Mouse (Mus musculus) cerebellum, postnatal 10 days (tissue): ENCODE results near the gene Glyatl3.

ENCODE experiments used
- DNase-seq, 2 experiments: peaks; one replicate each; pipeline ENCODE4 v3.0.0; 2021; ENCODE audit warnings: mixed read lengths in 2 of 2

Gene Glyatl3

DNA sequence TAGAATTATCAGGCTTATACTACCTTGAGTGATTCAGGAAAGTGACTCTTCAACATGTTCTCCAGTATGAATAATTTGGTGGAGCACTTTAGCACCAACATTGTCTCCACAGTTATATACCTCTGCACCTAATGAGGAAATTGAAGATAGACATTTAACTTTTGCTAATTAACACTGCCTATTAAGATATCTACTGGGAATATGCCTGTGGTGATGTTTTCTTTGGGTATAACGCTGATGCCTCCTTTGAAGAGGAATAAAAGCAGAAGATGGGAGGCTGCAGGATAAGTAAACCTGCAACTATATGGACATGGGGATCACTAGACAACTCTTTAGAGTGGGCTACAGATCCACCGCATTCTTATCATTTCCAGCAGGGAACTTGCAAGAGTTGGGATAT lies at the start of gene Glyatl3:
Glyatl3 (minus strand) TSS at position 101 of the 400 bp plus-strand sequence.
- no peak for DNase-seq

DNA sequence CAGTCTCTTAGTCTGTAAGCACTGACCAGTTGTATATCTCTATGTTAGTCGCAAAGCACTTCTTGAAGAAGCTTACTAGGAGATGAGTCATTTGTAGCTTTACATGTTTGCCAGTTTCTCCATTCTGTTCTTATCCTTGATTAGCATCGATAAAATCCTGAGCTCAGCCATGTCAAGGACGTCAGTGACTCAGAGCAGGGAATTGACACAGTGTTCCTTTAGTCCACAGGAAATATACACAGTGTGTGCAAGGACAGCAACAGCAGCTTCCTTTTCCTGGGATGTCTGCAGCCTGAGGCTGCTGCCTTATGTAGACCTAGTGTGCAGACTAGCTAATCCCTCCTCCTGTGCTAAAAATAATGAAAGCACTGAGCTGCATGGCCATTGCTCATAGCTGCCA lies 34.4 kb upstream of the Glyatl3 start:
- DNase-seq = no peak

DNA sequence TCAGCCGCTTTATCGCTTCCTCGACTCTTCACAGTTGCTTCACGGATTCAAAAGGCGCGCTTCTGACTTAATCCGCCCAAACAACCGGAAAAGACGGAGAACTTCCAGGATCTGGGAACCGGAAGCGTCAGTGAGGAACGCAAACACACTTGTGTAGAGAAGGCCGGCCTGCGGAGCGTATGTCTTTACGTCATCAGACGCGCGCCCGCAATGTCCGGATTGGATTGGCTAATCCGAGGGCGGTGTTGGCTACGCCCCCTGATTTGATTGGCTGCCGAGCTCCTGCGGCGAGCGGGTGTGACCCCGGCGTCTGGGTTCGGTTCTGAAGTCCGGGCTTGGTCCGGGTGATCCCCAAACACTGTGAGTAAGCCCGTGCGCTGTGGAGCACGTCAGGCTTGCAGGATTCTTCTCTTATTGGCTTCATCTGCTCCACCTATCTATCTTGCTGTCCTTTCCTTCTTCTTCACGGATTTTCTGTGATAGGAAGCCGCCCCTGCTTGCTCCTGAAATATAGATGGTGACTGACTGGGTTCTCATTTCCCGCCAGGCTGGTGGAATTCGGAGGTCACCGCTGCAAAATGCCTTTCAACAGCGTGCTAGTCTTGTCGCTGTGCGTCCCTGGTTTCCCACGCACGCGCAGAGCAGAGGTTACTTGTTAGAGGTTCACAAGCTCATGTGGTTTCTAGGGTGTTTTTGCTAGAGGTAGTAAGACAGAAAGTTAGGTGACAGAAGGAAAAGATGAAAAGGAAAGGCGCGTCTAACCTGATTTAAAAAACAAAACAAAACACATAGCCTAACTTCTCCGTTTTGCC lies 20.5 kb upstream of the Glyatl3 start, which contains the start of the genes Mut and Cenpq:
Mut (plus strand) TSS at position 266 of the 812 bp plus-strand sequence.
Cenpq (minus strand) TSS at position 628 of the 812 bp plus-strand sequence.
- DNase-seq = peak; percentile 99 to 100

DNA sequence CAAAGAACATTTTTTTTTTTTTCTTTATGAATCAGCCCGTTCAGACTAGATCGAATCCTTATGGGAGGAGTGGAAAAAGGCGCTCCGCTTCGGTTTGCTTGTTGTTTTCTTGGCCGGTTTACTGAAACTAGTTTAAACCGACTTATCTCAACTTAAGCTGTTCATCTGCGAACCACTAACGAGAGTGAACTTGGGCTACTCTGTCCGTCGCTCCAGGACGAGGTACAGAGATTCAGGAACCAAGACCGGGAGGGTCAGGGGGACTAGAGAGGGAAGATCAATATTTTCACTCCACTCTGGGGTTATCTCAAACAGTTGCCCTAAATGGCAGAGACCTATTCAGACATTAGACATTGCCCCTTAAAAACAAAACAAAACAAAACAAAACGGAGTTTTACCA lies 19.8 kb upstream of the Glyatl3 start:
- DNase-seq = no peak

DNA sequence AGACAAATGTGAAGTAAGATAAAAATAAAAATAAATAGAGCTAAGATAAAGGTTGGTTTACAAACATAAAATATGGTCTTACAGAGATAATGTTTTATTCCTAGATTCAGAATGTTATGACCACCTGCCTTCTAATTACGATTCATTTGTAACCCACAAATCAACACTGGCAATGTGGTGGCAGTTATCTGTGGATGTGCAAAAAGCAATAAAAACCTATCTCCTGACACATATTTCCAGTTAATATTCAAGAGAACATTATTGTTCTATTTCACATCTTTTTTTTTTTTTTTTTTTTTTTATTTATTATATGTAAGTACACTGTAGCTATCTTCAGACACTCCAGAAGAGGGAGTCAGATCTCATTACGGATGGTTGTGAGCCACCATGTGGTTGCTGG lies 1.3 kb upstream of the Glyatl3 start:
- no peak for DNase-seq

DNA sequence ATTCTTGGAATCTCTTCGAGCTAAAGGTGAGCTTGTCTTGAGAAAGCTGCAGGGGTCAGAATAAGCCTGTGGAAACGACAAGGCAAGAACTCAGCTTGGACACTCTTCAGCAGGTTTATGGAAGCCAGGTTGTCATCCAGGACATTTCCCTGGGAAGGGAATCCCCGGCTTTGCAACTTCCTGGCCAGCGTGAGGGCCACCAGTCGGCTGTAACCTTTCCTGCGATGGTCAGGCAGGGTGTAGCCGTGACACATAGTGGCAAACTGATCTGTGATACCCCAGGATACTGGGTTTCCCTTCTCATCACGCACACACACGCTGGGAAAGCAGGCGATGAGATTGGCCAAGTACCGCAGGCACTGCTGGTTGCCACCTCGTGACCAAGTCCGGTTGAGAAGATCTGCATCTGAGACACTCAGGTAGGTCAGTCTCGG lies 9.4 kb downstream of the Glyatl3 start:
- DNase-seq = peak; percentile 71 to 74

DNA sequence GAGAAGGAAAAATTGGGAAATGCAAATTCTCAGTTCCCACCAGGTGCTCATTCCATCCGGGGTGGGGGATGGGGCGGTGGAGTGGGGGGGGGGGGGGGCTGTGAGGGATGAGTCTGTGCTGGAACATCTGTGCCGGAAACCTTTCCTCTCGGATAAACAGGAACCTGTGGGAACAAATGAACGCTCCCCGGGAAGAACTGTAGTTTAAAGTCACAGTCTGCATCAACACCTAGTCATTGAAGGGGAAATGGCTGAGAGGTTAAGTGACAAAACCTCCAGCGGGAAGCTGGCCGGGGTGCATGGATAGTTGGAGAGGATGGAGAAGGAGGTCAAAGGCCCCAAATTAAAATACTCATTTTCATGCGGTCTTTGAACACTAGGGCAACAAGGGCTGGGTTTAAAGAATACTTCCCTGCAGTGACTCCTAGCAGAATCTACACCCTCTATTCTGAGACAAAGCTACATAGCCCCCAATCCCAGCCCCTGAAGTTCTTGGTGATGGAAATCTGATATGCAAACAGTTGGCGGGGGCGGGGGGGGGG lies 10.0 kb downstream of the Glyatl3 start:
- DNase-seq = peak; percentile 29 to 46

DNA sequence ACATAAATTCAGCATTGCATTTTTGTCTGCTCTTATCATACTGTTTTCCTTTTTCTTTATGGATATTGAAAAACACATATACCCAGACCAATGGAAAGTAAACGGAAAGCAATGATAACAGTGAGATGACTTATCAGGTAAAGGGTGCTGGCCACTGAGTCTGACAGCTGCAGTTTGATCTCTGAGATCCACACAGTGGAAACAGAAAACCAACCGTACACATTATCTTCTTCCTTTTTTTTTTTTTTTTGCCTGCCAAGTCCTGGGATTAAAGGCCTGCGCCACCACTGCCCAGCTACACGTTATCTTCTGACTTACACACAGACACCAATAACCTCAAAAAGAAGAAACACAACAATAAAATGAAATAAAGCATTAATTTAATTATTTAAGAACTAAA lies 10.8 kb downstream of the Glyatl3 start:
- DNase-seq = peak in 1 of 2 experiments; percentile 6

DNA sequence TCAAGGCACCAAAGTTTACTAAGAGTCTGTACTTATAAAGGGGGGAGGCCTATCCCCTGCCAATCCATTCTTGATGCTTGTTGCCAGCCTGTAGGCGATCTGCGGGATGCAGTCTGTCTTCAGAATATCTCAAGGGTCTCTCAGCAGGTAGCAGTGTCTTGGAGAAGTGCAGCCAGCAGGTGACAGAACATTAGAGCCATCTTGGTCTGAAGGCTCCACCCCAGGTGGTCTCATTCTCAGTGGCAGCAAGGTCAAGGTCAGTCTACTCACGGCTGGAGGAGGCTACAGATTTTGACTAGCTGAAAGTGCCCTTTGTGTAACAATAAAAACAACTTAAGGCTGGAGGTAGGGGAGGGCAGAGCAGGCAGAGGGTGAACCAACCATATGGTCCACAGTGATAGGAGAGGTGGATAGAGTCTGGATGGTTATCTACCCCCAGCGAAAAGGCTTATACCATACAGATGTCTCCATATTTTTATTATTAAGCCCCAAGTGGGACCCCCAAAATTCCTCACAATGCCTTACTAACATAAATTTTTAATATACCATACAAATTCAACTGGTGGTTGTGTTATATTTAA lies 14.3 kb downstream of the Glyatl3 start:
- no peak for DNase-seq

DNA sequence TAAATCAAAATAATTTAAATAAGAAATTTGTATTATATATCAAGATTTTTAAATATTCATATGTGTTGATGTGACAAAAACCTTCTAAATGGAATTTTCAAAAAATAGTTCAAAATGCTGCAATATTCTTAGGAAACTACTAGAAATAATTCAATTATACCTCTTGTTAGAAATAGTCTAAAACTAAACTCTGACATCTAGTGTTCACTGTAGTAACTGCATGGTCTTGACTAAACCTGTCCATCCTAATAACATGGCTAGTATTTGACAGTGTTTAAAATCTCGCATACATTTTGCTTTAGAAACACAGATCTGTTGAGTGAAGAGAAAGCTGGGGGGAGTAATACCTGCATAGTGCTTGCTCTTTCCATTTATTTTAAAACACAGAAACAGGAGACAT lies 17.3 kb downstream of the Glyatl3 start:
- peak in 1 of 2 experiments; percentile 69 for DNase-seq

DNA sequence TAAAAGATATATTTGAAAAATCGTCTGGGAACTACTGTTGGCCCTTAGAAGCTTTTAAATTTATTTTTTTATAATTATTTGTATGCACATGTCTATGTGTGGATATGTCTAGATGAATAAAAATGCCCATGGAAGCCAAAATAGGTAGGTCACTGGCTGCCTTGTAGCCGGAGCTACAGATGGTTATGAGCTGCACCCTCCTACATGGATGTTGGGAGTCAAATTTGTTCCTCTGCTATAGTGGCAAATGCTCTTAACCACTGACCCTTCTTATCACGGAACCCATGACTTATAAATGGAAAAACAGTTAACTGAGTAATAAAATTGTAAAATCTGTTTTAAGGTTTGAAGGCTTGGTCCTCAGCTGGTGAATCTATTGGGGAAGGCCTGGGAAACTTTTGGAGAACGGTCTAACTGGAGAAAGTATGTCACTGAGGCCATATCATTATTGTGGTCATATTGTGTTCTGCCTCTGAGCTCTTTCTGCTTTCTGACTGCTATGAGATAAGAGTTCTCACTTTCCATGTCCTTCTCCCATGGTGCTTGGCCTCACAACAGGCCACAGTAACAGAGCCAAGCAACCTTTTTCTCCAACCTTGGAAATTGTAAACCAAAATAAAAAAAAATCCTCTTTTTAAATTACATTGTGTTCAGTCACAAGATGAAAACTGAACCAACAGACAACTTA lies 26.2 kb downstream of the Glyatl3 start:
- DNase-seq = no peak

DNA sequence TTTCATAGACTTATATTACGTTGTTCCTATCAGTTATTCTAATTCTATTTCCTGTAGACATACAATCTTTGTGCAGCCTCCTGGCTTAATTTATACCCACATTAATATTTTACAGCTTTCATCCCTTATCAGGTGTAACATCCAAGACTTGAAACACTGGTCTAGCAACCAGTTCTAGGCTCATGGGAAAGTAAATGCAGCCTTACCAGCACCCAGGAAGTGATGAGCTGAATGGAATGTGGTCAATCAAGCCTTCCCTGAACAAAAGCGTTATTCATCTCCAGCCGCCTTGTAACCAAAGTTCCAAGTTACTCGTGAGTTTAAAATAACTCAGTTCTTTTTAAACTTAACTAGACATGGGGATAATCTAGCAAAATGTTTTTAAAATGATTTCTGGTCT lies 29.0 kb downstream of the Glyatl3 start:
- no peak for DNase-seq

DNA sequence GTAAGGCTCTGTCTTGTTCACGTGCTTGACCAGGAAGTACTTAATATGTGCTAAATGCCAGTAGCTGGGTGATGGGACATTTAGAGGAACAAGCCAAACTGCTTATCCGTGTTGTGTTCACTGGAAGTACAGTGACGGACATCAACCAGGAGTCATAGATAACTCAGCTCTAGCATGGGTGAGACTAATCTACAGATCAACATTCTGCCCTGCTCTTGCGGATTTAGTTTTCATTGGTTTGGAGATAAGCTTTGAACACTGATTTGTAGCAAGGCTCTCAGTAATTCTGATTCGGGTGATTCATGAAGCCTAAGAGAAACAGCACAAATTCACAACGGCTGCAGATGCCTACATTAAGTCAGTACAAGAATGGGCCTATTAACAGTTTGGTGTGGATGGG lies 32.0 kb downstream of the Glyatl3 start:
- no peak for DNase-seq

DNA sequence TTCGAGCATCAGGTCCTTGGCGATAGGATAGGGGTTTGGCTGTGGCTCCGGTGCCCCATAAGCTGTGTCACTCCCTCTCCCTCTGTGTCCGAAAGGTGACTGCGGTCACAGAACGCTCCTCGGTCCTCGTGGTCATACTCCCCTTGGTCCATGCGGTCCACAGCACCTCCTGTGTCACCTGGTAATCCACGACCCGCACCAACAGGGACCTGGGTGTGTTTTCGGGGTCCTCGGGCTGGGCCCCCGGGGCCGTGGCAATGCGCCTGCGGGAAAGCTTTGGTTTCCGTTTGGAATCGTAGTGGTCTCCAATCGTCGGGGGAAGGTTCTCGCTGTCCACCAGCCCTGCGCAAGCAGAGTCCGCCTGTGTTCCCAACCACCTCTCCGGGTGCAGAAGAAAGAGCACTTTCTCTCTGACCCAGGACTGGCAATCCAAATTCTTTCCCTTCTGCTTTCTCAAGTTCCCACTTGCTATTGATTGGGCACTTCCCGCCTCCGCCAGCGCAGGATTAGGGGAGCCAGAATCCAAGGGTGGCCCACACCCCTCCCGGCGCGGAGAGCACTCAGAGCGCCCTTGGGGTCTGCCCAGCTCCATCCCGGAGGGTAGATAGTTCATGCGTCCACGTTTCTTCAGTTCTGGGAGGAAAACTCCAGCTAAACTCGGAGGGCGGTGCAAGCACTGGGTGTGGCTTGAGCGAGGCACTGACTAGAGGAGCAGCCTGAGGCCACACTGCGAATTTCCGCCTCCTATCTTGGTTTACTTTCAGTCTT lies 34.0 kb downstream of the Glyatl3 start, which contains the start of gene 9130008F23Rik:
9130008F23Rik (minus strand) TSS at position 636 of the 768 bp plus-strand sequence.
- peak; percentile 39 to 47 for DNase-seq

DNA sequence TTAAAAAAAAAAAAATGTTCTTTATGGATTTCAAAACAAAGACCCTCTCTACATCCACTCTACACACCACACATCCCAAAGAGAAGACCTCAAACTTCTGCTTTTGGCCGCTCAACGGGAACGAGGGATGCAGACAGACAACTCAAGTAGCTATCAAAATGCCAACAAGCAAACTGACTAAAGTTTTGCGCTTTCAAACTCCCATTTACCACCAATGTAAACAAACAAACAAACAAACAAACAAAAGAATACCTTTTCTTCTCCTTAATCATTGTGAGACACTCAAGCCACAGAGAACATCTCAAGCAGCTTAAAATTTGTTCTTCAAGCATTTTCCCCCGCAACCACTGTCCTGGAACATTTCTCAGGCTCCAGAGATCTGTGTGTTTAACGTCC lies 34.6 kb downstream of the Glyatl3 start:
- no peak for DNase-seq

DNA sequence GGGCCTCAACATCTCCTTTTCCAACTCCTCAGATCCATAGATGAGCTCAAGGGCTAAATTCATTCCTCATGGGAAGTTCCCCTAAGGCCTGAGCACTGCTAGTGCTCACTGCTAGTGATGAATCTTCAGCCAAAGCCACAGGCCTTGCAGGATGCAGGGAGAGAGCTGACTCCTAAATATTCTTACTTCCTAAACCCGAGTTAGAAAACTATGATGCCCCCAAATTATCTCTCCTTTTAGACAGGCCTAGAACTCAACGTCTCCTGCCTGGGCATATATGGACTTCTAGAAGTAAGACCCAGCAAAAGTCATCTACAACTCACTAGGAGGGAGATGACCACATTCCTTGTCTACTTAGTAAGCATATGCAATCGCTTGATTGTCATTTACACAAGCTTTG lies 36.4 kb downstream of the Glyatl3 start:
- no peak for DNase-seq

DNA sequence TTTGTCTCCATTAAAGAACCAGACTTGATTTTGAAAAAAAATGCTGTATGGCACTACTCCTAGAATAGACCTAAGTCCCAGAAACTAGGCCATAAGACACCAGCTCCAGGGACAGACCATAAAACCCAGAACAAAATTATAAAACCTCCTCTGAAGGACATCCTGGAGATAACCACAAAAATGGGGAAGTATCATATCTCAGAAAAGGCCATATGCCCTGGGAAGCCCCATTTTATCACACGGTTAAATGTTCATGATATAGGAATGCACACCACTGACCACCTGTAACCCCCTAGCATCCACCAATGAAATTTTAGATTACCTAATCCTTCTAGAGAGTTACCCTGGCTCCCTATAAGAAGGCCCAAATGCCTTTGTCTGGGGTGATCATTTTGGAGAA lies 38.6 kb downstream of the Glyatl3 start:
- DNase-seq = no peak

DNA sequence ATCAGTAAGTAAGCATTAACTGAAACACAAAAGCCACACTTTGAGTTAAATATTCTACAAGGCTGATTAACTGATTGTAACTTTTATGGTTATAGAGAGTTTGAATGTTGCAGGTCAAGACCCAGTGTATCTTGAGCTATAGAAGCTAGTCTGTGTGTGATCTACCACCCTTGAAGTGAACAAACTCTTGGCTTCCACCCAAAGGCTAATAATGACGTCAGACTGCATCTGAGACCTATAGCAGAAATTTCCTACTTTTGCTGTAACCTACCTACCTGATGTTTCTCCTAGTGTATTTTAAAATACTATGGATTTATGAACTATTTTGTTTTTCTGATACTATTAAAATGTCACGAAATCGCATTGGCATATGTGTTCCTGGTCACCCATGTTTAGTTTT lies 39.4 kb downstream of the Glyatl3 start:
- DNase-seq = no peak

DNA sequence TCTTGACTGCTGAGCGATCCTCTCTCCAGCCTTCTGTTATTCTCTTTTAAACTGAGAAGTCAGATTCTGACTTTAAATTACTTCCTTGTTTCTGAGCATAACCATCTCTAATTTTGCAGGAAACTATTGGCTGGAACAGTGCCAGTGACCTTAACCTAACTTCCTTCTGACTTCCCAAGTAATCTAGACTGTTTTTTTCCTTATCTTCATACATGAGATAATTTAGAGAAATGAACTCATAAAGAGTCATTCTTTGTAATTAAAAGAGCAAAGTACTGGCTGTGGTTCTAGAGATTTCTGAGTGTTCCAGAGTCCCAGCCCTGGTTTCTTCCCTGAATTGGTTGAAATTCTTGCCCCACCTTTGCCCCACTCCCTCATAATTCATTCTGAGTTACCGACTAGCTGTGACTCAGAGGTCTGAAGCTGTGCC lies 40.6 kb downstream of the Glyatl3 start:
- DNase-seq = no peak

DNA sequence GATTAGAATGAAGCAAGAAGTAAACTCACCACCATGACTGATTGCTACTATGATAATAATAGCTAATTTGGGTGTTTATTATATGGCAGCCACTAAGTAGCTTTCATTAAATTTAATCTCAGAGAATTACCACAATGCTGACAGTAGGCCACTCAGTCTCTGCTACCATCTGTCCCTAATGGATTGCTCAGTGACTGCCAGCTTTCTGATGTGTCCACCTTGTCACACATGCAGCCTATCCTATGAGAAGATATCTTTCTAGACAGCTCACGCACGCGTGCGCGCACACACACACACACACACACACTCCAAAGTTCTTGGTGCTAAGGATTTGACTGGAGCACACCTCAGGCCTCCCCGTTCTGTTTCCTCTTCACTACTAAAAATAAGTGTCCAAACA lies 41.5 kb downstream of the Glyatl3 start:
- DNase-seq = peak; percentile 14 to 15

DNA sequence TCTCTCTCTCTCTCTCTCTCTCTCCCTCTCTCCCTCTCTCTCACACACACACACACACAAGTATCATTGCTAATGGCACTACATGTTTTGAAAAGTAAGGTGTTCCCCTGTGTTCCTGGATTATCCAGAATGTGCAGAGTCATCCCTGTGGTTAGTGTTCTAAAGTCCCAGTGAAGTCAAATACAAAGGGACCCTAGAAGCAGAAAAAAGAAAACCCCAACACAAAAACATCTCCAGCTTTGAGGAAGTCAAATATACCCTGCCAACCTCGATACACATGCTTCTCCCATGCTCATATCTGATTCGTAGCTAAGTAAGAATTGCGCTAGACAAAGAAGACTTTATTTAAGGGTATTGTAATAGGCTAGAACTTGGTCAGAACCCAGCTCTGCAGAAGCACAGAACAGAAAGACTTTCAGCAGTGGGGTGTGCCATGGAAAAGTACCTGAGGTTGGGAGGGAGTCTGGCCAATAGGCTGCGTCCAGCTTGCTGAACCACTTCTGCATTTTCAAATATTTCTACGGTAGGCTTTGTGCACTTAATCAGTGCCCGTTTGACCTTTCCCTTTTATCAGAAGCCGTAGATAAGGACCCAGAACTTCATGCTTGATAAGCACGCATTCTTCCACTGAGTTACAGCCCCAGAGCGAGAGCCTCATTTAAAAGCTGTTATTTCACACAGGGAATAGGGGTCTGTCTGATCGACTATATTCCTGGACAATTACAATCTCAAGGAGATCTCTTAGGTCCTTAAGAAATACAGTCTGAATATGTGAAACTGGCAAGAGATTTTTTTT lies 45.0 kb downstream of the Glyatl3 start:
- DNase-seq = no peak

DNA sequence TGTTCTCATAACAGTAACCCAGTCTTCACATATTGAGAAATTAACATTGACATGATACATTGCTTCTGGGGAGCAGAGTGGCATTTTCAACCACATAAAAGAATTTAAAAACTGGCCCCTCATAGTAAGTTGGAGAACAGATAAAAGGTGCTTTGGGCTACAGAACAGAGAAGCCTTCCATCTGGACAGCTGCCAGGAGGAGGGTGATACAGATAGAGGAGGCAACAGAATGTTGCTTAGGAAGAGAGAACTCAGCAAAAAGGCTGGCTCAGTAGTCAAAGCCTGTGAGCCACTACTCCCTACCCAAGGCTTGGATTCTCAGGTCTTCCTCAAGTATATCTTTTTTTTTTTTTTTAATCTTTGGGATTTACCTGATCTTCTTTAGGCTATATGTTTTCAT lies 59.1 kb downstream of the Glyatl3 start:
- DNase-seq = peak; percentile 34 to 49
